Mouse (Mus musculus) bone marrow macrophage, adult 2 months (primary cell): ENCODE results near the gene Gm13288.

Experiments
- CTCF ChIP-seq: IDR thresholded peaks from 2 replicates; pipeline ENCODE4 v1.5.1; 2012; ENCODE audit warnings: low read depth, mild to moderate bottlenecking, low read length, moderate library complexity
- POLR2A ChIP-seq: IDR thresholded peaks from 2 replicates; pipeline ENCODE4 v1.6.1; 2012; ENCODE audit warnings: mild to moderate bottlenecking, low read depth, low read length, borderline replicate concordance

DNA sequence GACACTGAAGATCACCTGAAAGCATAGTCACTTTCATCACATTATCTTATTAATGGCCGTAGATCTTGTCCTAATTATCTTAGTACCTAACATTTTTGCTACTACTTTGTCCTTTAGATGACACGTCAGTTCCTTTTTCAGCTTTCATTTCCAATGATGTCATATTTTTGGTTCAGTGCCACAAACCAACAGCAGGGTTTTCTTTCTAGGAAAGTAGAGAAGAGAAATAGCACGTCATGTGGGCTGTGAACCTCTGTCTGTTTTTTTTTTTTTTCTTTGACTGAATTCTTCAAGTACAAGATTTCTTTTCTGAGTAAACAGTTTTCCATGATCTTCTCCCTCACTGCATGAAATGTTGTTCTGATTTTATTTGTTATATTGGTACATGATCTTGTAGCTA lies 34.7 kb downstream of the Gm13288 start:
- TF ChIP-seq CTCF: no peak
- no peak for TF ChIP-seq POLR2A
